Mouse (Mus musculus) neural tube, embryonic 13.5 days (tissue): ENCODE measurements around the gene Bach1. TPM values are rescaled to one million over a fixed set of nuclear protein-coding genes. Genes with fewer than 3 reads are reported as not detected.
A peak's percentile ranks its signal among the peaks of the same experiment; 100 is the strongest.

Source experiments
- ATAC-seq: fragments of 200-750 bp; cut with Nextera tagmentation; 2 replicates; pipeline ENCODE4 v1.8.0; 2017; ENCODE audit warnings: low read depth, mild to moderate bottlenecking, moderate TSS enrichment, moderate library complexity
- H3K27ac ChIP-seq: fragments of 300-500 bp; sonication (generic); replicated peaks from 2 replicates; pipeline ENCODE4 v1.5.1; 2015; ENCODE audit warnings: moderate library complexity, mild to moderate bottlenecking, inconsistent platforms
- H3K27me3 ChIP-seq: fragments of 300-500 bp; sonication (generic); 2 replicates; pipeline ENCODE4 v1.6.1; 2015; ENCODE audit warnings: mild to moderate bottlenecking, inconsistent platforms
- H3K36me3 ChIP-seq: fragments of 300-500 bp; sonication (generic); 2 replicates; pipeline ENCODE4 v1.6.1; 2015; ENCODE audit warnings: mild to moderate bottlenecking, inconsistent platforms
- H3K4me1 ChIP-seq: fragments of 300-500 bp; sonication (generic); replicated peaks from 2 replicates; pipeline ENCODE4 v1.6.1; 2015; ENCODE audit warnings: inconsistent platforms
- H3K4me2 ChIP-seq: fragments of 300-500 bp; sonication (generic); 2 replicates; pipeline ENCODE4 v1.6.1; 2015; ENCODE audit warnings: inconsistent platforms, mild to moderate bottlenecking, moderate library complexity
- H3K4me3 ChIP-seq: fragments of 300-500 bp; sonication (generic); 2 replicates; pipeline ENCODE4 v1.5.1; 2015; ENCODE audit warnings: mild to moderate bottlenecking, inconsistent platforms
- H3K9ac ChIP-seq: fragments of 300-500 bp; sonication (generic); 2 replicates; pipeline ENCODE4 v1.6.1; 2015; ENCODE audit warnings: moderate library complexity, mild to moderate bottlenecking, inconsistent platforms
- H3K9me3 ChIP-seq: fragments of 300-500 bp; sonication (generic); 2 replicates; pipeline ENCODE4 v1.6.1; 2016; ENCODE audit warnings: inconsistent platforms
- WGBS: fragments of 180-500 bp; shearing (Covaris S2); methylation state at CpG from one replicate; pipeline ENCODE4 v1.1.7; 2015; 5-methylcytosine and 5-hydroxymethylcytosine counted together
- polyA plus RNA-seq: library from polyadenylated mRNA; unstranded; fragments of >200 nt; fragmentation: Nextera tagmentation; extraction: Ambion mirVana; gene quantifications from 2 replicates; pipeline ENCODE4 v1.2.1, GENCODE M21; 2015

Gene Bach1
- polyA plus RNA-seq, 1 experiment from 2014 or later: 19.6 TPM

GRCm38 (mm10) chr16:87752482-87752881 is 53.7 kb downstream of the Bach1 start:
- Histone ChIP-seq H3K36me3 (no peaks in the 10 kb centered on the region), H3K4me2 (no peak overlapping the region), H3K4me3 (no peak overlapping the region), H3K9me3 (no peaks in the 10 kb centered on the region), H3K9ac (no peak overlapping the region), H3K4me1 (no peaks in the 10 kb centered on the region), H3K27me3 (no peaks in the 10 kb centered on the region), H3K27ac (no peak overlapping the region)
- ATAC-seq: no peak
- WGBS: 70% methylated on average over 13 of the region's 13 CpGs

GRCm38 (mm10) chr16:87754858-87755257 is 56.1 kb downstream of the Bach1 start:
- Histone ChIP-seq H3K4me3 (no peak overlapping the region), H3K9me3 (no peaks in the 10 kb centered on the region), H3K4me2 (no peak overlapping the region), H3K36me3 (no peaks in the 10 kb centered on the region), H3K4me1 (no peaks in the 10 kb centered on the region), H3K27ac (no peak overlapping the region), H3K9ac (no peak overlapping the region), H3K27me3 (no peaks in the 10 kb centered on the region)
- 66% methylated on average over 9 of the region's 9 CpGs for WGBS
- no peak for ATAC-seq

GRCm38 (mm10) chr16:87755915-87756314 is 57.2 kb downstream of the Bach1 start:
- Histone ChIP-seq H3K4me3 (no peak overlapping the region), H3K4me1 (no peaks in the 10 kb centered on the region), H3K9me3 (no peaks in the 10 kb centered on the region), H3K27me3 (no peaks in the 10 kb centered on the region), H3K27ac (no peak overlapping the region), H3K36me3 (no peaks in the 10 kb centered on the region), H3K9ac (no peak overlapping the region), H3K4me2 (no peak overlapping the region)
- ATAC-seq: no peak
- 82% methylated on average over 3 of the region's 3 CpGs for WGBS

- no peak overlapping the region for H3K4me2 ChIP-seq
- H3K4me3 ChIP-seq: no peak overlapping the region
- no peaks in the 10 kb centered on the region for H3K4me1 ChIP-seq
- no peak for ATAC-seq
- no peak overlapping the region for H3K27ac ChIP-seq
- no peaks in the 10 kb centered on the region for H3K27me3 ChIP-seq
- no peak overlapping the region for H3K9ac ChIP-seq
- H3K36me3 ChIP-seq: no peaks in the 10 kb centered on the region
- WGBS: 94% methylated on average over 11 of the region's 11 CpGs
- H3K9me3 ChIP-seq: no peaks in the 10 kb centered on the region
These were observed 59.3 kb downstream of the Bach1 start for GRCm38 (mm10) chr16:87758016-87758415.

GRCm38 (mm10) chr16:87764668-87765109 is 65.9 kb downstream of the Bach1 start:
- WGBS: 94% methylated on average over 15 of the region's 15 CpGs
- Histone ChIP-seq H3K4me1 (no peaks in the 10 kb centered on the region), H3K9me3 (no peaks in the 10 kb centered on the region), H3K9ac (no peak overlapping the region), H3K27ac (no peak overlapping the region), H3K36me3 (no peaks in the 10 kb centered on the region), H3K27me3 (no peaks in the 10 kb centered on the region), H3K4me3 (no peak overlapping the region), H3K4me2 (no peak overlapping the region)
- ATAC-seq: no peak

- WGBS: 71% methylated on average over 8 of the region's 8 CpGs
- no peak for ATAC-seq
- no peaks in the 10 kb centered on the region for H3K4me1 ChIP-seq
- no peaks in the 10 kb centered on the region for H3K36me3 ChIP-seq
- no peak overlapping the region for H3K9ac ChIP-seq
- no peak overlapping the region for H3K27ac ChIP-seq
- no peaks in the 10 kb centered on the region for H3K27me3 ChIP-seq
- no peaks in the 10 kb centered on the region for H3K9me3 ChIP-seq
- H3K4me3 ChIP-seq: no peak overlapping the region
- H3K4me2 ChIP-seq: no peak overlapping the region
These were observed 67.2 kb downstream of the Bach1 start for GRCm38 (mm10) chr16:87765984-87766383.

- 77% methylated on average over 2 of the region's 2 CpGs for WGBS
- no peak overlapping the region for H3K9ac ChIP-seq
These were observed 71.8 kb downstream of the Bach1 start for GRCm38 (mm10) chr16:87770576-87770975.

GRCm38 (mm10) chr16:87771926-87772325 is 73.2 kb downstream of the Bach1 start:
- ATAC-seq: no peak

More at GRCm38 (mm10) chr16:87770576-87770975, 71.8 kb downstream of the Bach1 start:
- Histone ChIP-seq H3K4me2 (no peak overlapping the region), H3K27ac (no peak overlapping the region), H3K36me3 (no peaks in the 10 kb centered on the region), H3K4me1 (no peaks in the 10 kb centered on the region), H3K4me3 (no peak overlapping the region), H3K9me3 (no peaks in the 10 kb centered on the region), H3K27me3 (no peaks in the 10 kb centered on the region)
- ATAC-seq: no peak

GRCm38 (mm10) chr16:87774398-87774797 is 75.7 kb downstream of the Bach1 start:
- H3K27ac ChIP-seq: no peak overlapping the region
- H3K9me3 ChIP-seq: no peaks in the 10 kb centered on the region
- H3K36me3 ChIP-seq: no peaks in the 10 kb centered on the region
- no peak overlapping the region for H3K4me3 ChIP-seq
- H3K9ac ChIP-seq: no peak overlapping the region
- no peak for ATAC-seq
- 70% methylated on average over 3 of the region's 3 CpGs for WGBS
- no peaks in the 10 kb centered on the region for H3K4me1 ChIP-seq
- H3K27me3 ChIP-seq: no peaks in the 10 kb centered on the region
- H3K4me2 ChIP-seq: no peak overlapping the region

More at GRCm38 (mm10) chr16:87771926-87772325, 73.2 kb downstream of the Bach1 start:
- no peak overlapping the region for H3K27ac ChIP-seq
- WGBS: 85% methylated on average over 4 of the region's 4 CpGs
- no peaks in the 10 kb centered on the region for H3K27me3 ChIP-seq
- no peaks in the 10 kb centered on the region for H3K4me1 ChIP-seq
- no peaks in the 10 kb centered on the region for H3K9me3 ChIP-seq
- H3K4me2 ChIP-seq: no peak overlapping the region
- H3K36me3 ChIP-seq: no peaks in the 10 kb centered on the region
- no peak overlapping the region for H3K9ac ChIP-seq
- H3K4me3 ChIP-seq: no peak overlapping the region

- Histone ChIP-seq H3K4me2 (no peak overlapping the region), H3K4me1 (peaks cover 11% of the 10 kb centered on the region), H3K4me3 (no peak overlapping the region), H3K9ac (no peak overlapping the region), H3K9me3 (no peaks in the 10 kb centered on the region), H3K36me3 (no peaks in the 10 kb centered on the region), H3K27me3 (no peaks in the 10 kb centered on the region), H3K27ac (no peak overlapping the region)
- no peak for ATAC-seq
- WGBS: 94% methylated on average over 4 of the region's 4 CpGs
These were observed 78.6 kb downstream of the Bach1 start for GRCm38 (mm10) chr16:87777373-87777772.

- peak; percentile 62; the same call in 1 of the 2 replicates for ATAC-seq
- H3K4me1 ChIP-seq: peaks cover 16% of the 10 kb centered on the region
- no peaks in the 10 kb centered on the region for H3K9me3 ChIP-seq
- H3K27me3 ChIP-seq: no peaks in the 10 kb centered on the region
- H3K36me3 ChIP-seq: no peaks in the 10 kb centered on the region
- H3K27ac ChIP-seq: 0 out of 2 replicates have a peak overlapping the region, but pooled peaks have one; percentile 20
- no peak overlapping the region for H3K9ac ChIP-seq
- WGBS: 32% methylated on average over 7 of the region's 7 CpGs
- no peak overlapping the region for H3K4me2 ChIP-seq
- H3K4me3 ChIP-seq: no peak overlapping the region
These were observed 82.9 kb downstream of the Bach1 start for GRCm38 (mm10) chr16:87781637-87782036.
